Mouse (Mus musculus) MEL (cell line): ENCODE results near the gene Klhl31.

ENCODE experiments used
- CTCF ChIP-seq, 3 experiments: IDR thresholded peaks in 2 of 3; conservative IDR thresholded peaks in 1 of 3; 2 replicates each; pipeline ENCODE4 v1.5.1; 2011 to 2012; ENCODE audit warnings: low read length in 3 of 3, low read depth in 2 of 3, mild to moderate bottlenecking in 2 of 3, improper control_type of control experiment in 1 of 3, inconsistent platforms in 1 of 3, mixed read lengths in 1 of 3, moderate library complexity in 1 of 3; ENCODE audit not compliant: control insufficient read depth in 1 of 3, insufficient read depth in 1 of 3, poor library complexity in 1 of 3, severe bottlenecking in 1 of 3
- EP300 ChIP-seq, 2 experiments: IDR thresholded peaks; 2 replicates each; pipeline ENCODE4 v1.6.1; 2011; ENCODE audit warnings: improper control_type of control experiment in 2 of 2, low read length in 2 of 2, low read depth in 1 of 2, mild to moderate bottlenecking in 1 of 2
- ETS1 ChIP-seq: IDR thresholded peaks from 2 replicates; pipeline ENCODE4 v1.6.1; 2012; ENCODE audit warnings: low read depth, mild to moderate bottlenecking, inconsistent platforms, low read length, improper control_type of control experiment, moderate library complexity
- NELFE ChIP-seq: IDR thresholded peaks from 2 replicates; pipeline ENCODE4 v1.6.1; 2011; ENCODE audit warnings: low read depth, low read length, improper control_type of control experiment
- POLR2A ChIP-seq, 2 experiments: IDR thresholded peaks; 2 replicates each; pipeline ENCODE4 v1.6.1; 2011 to 2012; ENCODE audit warnings: low read length in 2 of 2, mild to moderate bottlenecking in 2 of 2, control low read depth in 1 of 2, improper control_type of control experiment in 1 of 2, low read depth in 1 of 2, moderate library complexity in 1 of 2; ENCODE audit not compliant: control insufficient read depth in 1 of 2, insufficient read depth in 1 of 2, poor library complexity in 1 of 2

- TF ChIP-seq POLR2A (IDR thresholded peaks at IDR 0.05; ENCODE audit: control insufficient read depth in 1 of 2, insufficient read depth in 1 of 2, low read depth in 1 of 2, low read length in 2 of 2, poor library complexity in 1 of 2), result no peak
- TF ChIP-seq CTCF (IDR thresholded peaks at IDR 0.05 in 2 of 3, conservative IDR thresholded peaks at IDR 0.05 in 1 of 3; ENCODE audit: control insufficient read depth in 1 of 3, insufficient read depth in 1 of 3, low read depth in 2 of 3, low read length in 3 of 3, poor library complexity in 1 of 3, severe bottlenecking in 1 of 3), result no peak
- TF ChIP-seq ETS1, result no peak
- TF ChIP-seq NELFE, result no peak
- TF ChIP-seq EP300 (IDR thresholded peaks at IDR 0.05; ENCODE audit: low read depth in 1 of 2, low read length in 2 of 2), result no peak
Measured at GRCm38 (mm10) chr9:77616796-77617195, 19.5 kb upstream of the Klhl31 start.
